Mouse (Mus musculus) mesoderm, embryonic 11.5 days (tissue): Measurements from ENCODE around the gene Gdpgp1.
A peak's percentile ranks its signal among the peaks of the same experiment; 100 is the strongest.

Experiments
- DNase-seq: peaks from one replicate; pipeline ENCODE4 v3.0.0-alpha.2; 2012; ENCODE audit warnings: low read depth, low spot score

The Gdpgp1 gene

DNA sequence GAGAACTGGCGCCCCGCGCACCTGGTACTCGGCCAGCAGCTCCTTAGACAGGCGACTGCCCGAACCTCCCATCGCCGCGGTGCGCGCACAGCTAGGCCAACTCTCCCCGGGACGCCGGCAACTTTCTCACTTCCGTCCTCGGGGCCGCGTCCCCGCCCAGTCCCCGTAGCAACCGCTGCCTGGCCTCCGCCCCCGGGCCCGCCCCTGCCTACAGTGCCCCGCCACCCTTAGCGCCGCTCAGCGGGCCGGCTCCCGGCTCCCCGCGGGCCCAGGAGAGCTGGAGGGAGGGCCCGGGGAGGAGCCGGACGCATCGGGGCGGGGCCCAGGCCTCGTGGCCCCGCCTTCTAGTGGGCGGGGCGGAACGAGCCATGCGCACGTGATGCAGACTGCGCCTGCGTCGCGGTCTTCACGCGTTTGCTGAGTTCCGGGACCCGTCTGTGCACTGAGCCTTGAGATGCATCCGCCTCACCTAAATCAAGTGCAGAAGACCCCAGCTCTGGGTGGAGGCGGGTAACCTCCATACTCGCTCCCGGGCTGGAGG is at the start of gene Gdpgp1, which contains the start of gene Cib1:
Gdpgp1 (plus strand) TSS at position 377 of the 541 bp plus-strand sequence.
Cib1 (minus strand) TSS at position 325 of the 541 bp plus-strand sequence.
- peak; percentile 99 for DNase-seq

DNA sequence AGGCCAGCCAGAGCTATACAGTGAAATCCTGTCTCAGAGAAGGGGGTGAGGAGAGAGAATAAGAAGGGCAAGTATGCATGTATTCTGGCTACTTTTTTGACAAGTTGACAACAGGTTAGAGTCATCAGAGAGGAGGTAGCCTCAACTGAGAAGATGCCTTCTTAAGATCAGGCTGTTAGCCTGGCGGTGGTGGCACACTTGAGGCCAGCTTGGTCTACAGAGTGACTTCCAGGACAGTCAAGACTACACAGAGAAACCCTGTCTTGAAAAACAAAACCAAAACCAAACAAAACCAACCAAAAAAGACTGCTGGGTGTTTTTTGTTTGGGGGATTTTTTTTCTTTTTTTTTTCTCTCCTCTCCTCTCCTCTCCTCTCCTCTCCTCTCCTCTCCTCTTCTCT is 49.2 kb upstream of the Gdpgp1 start:
- DNase-seq = no peak

DNA sequence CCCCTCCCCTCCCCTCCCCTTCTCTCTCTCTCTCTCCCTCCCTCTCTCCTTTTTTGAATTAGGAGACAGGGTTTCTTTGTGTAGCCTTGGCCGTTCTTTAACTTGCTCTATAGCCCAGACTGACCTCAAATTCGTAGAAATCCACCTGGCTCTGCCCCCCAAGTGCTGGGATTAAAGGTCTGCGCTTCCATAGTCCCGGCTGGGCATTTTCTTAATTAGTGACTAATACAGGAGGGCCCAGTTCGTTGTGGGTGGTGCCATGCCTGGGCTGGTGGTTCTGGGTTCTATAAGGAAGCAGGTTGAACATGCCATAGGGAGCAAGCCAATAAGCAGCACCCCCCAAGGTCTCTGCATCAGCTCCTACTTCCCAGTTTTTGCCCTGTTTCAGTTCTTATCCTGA is 48.7 kb upstream of the Gdpgp1 start:
- DNase-seq = no peak

DNA sequence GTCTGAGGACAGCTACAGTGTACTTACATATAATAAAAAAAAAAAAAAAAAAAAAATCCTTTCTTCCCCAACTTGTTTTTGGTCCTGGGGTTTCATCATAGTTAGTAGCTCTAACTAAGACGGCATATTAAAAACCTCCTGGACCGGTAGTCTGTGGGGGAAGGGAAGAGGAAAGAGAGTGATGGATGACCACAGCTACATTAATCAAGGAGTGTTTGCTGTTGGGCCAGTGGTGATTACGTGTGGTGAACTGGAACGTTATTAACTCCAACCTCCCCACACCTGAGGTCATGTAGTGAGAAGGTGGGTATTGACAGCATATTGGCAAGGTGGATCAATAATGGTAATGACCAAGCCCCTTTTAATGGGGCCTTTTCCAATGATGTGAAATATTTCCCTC is 48.1 kb upstream of the Gdpgp1 start:
- no peak for DNase-seq

DNA sequence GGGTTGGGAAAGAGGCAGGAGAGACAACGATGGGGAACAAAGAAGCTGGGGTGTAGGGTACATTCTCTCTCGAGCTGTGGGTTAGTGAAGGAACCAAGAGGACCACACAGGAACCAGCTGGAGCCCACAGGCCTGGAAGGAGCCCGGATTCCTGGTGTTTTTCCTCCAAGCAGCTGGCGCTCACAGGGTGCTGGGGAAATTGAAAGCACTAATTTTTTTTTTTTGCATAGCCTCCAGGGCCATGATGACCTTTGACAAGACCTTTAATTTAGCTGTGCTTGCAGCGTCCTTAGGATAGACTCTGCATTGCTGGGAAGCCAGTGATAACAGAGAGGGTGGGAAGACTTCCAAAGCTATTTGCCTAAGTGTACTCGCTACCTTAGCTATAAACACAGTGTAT is 47.7 kb upstream of the Gdpgp1 start:
- no peak for DNase-seq

DNA sequence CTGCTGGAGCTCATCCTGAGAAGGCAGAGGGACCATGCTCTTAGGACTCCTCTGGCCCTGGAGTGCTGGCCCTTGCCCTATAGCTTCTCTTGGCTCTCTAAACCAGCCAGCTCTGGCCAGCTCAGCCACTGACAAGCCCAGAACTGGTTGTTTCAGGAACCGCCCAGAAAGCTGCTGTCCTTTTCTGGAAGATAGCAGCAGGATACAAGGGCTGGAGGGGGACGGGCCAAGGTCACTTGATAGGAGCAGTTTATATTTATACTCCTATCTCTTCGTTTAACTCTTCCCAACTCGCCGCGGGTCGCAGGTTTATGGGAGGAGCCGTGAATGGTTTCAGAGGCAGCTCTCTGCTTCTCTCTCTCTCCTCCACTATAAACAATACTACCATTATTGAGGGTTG is 46.6 kb upstream of the Gdpgp1 start:
- no peak for DNase-seq

DNA sequence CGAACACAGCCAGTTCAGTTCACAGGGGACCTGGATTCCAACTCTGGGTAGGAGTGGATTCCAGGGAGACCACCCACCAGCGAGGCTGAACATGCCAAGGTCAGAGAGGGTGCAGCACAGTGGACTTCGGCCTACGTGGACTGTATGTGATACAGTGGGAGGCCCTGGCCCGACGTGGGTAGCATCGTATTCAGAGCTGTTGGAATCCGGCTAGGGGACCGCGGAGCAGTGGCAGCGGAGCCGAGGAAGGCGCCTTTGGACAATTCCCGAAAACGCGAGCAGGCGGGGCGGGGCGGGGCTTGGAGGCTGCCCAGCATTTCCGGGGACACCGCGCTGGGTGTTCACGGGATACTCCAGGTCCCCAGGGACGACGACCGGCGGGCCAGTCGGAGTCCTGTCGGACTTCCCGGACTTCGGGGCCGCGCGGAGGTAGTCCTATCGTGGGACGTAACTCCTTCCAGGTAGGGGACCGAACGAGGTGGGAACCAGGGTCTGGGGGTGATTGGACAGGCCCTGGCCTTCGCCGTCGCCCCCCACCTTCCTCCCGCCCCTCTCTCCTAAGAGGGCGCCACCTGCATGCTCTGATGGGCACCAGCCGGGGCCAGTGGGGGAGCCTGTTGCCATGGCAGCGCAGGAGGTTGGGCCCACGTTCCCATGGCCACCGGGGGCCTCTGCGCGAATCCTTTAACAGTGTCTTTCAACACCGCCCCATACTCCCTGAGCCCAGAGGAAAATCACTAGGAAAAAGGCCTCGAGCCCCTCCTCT is 46.0 kb upstream of the Gdpgp1 start, which contains the start of gene Sema4b:
Sema4b (plus strand) TSS at position 311 of the 766 bp plus-strand sequence.
- DNase-seq = peak; percentile 92

DNA sequence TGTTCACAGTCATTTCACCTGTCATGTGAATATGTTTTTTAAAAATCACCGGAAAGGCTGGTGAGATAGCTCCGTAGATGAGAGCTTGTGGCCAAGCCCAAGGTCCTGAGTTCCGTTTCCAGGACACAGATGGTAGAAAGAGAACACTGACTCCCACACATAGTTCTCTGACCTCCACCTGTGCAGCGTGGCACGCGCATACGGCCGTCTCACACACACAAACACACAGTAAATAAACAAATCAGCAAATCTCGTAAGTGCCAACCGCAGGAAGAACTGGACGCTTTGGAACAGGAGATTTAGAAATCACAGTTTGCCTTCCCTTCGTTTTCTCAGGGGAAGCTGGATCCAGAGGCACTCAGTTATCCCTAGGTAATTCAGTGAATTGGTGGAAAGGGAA is 45.2 kb upstream of the Gdpgp1 start:
- no peak for DNase-seq

DNA sequence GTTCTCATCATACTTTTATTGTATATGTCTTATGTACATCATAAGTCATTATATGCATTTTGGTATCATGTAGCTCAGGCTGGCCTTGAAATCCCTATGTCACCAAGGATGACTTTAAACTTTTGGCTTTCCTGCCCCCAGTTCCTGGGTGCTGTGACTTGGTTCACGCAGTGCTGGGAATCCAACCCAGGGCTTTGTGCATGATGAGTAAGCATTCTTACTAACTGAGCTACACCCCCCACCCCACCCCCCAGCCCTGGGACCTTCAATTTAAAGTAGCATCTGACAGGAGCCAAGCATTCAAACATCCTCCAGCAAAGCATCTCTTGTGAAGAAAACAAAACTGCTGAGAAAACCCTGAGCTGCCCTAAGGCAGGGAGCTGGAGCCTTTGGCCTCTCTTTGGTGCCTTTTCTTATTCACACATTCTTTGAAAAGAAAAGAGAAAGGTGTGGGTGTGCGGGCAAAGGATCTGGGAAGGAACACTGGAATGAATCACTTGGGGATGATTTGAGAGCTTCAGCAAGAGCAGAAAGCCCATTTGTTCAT is 44.0 kb upstream of the Gdpgp1 start:
- no peak for DNase-seq

DNA sequence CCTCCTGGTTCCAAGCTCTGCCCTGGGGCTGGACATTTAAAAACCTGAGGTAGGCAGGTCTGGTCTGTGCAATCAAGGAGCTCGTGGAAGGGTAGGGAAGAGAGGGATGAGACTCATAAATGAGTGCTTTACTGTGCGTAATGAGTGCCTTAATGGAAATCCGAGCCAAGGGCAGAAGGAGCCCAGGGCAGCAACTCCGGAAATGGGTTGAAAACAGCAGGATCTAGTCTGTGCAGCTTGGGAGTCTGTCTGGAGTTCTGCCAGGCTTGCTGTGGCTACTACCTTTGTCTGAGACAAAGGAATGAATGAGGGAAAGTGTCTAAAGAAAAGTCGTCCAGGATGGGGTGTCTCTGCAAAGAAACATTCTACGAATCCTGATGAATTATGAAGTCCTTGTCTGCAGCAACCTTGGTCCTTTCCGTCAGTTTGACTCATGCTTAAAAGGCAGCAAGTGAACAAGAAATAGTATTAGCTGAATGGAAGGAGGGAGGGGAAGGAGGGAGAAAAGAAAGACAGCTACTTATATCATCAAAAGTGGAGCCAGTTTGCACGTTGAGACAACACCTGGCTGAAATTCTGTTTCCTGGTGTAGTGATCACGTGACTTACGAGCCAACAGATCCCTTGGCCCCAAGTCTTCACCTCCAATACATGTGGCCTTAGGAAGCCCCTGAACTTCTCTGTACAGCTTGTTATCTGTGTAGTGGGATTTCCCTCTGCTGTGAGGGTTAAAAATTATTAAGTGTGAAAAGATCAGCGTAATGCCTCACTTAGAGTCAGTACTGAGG is 43.3 kb upstream of the Gdpgp1 start:
- no peak for DNase-seq

DNA sequence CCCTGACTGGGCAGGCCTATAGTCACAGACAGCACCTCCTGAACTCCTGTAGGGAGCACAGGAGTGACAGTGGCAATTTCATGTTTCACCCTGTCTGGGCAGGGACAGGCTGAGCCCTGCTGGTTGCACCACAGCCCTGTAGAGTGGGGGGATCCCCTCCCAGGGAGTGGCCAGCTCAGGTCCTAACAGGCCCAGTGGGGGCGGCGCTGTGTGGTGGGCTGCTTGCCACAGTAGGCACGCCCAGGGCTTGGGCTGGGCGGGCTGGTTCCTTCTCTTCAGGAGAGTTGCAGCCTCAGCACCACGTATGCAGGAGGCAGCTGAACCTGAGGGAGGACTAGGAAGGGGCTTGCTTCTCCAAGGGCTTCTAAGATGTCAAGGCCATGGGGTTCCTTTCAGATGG is 41.2 kb upstream of the Gdpgp1 start:
- DNase-seq = no peak

DNA sequence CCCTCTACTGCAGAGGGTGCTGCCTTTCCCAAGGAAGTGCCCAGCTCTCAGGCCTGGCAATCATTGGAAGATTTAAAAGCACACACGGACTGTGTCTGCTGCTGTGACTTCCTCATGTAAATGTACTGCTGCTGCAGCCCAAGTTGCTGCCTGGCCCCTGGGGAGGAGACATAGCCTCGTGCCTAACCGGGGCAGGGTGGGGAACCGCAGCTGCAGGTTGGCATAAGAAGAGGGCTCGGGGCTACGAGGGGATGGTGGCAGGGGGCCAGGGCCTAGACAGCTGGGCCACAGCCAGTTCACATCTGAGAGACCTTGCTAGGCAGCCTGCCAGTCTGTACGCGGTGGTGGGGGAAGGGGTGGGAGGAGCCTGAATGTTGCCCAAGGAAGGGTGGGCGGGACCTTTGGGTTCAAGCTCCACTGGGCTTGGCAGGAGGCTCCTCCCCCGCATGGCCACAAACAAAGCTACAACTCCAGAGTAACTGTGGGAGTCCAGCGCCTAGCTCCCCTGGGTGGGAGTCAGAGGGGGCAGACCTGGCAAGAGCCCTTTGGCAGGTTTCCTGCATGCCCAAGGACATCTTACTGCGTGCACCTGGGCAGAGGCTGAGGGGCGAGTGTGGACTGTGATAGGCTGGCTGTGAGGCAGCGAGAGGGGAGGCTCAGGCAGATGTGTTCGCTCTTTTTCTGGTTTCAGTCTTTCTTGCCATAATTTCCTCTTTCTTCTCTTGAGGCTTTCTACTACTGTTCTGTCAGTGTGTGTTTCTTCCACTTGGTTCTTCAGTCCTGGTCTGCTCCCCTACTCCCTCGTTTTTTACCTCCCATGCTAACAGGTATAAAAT is 40.2 kb upstream of the Gdpgp1 start:
- DNase-seq = peak; percentile 82

DNA sequence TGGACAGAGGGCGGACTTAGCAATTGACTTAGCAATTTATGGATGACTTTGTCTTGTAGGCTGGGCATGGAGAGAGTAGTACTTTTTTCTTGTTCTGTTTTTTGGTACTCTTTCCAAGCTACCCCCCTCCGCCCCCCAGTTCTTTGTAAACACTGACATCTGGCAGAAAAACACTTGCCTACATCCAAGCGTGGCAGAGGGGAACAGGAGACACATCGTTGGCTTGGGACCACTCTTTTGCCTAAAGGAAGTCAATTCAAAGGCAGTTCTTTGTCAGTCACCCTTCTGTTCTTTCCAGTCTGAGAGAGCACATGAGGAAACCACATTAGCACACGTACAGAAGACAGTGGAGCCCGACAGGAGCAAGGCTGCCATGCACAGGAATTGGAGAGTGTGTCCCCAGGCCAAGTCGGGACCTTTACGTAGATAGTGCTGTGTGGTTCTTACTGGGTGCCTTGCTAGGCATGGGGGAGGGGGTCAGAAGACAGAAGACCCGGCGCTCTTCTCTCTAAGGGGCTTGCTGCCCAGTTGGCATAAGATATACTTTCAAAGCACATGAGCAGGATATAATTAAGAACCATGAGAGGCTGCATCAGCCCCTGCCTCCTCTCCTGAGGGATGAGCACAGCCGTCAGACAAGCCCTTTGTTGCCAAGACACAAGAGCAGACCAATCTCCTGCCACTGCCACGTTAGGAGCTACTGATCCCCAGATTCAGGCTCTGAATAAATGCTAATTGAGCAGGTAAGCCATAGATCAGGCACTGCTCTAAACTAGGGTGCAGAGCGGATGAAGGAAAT is 38.5 kb upstream of the Gdpgp1 start:
- no peak for DNase-seq

DNA sequence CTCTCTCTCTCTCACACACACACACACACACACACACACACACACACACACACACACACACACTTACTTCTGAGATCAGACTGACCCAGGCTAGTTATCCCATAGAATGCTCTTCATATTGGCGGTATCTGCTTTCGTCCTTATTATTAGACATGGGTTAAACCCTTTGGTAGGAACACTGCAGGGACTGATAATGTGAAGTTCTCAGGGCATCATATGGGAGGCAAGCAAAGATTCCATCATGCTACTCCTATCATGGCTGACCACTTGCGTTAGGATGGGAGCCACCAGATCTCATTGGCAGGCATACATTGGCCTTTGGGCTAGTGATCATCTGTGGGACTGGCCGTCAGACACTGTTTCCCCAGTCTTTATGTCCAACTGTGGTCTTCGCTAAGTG is 37.5 kb upstream of the Gdpgp1 start:
- no peak for DNase-seq

DNA sequence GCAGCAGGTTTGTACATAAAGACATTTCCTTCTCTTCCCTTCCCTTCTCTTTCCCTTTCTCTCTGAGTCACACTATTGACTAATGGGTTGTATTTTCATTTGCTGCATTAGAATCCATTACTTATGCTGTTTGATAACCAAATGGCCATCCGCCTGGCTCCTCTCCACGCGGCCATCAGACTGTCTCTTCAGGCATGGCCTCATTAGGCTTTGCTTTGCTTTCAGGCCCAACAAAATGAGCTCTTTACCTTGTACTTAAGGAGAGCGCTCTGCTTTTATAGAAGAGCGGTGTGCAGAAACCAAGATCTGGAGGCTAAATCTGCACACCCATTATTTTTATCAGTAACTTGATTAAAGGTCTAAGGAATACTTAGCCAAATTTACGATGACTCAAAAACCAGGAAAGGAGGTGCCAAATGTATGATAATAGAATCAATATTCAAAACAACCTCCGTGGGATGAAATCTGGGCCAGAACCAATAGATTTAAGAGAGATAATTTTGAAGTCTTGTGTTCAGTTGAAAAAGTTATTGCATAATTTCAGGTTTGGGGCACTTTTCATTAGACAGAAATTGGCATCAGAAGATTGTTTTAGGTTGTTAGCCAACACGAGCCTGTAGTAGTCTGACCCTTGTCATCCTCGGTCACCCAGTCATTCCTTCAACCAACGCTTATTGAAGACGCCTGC is 36.9 kb upstream of the Gdpgp1 start:
- DNase-seq = no peak

DNA sequence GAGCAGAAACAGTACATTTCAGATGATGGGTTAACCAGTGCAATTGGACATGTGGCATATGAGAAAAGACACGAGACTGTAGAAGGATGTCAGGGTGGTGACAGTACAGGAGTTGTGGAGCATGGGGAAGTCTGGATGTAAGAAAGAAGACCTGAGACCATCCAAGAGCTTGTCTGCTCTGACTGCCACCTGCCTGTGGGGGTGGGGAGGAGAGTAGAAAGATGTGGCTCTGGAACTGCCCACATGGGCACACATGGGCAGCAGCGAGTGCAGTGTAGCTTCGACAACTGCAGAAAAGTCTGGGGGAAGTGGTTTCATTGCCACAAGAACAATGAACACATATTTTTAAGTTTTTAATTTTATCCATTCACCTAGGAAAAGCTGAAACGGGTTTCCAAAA is 35.3 kb upstream of the Gdpgp1 start:
- no peak for DNase-seq

DNA sequence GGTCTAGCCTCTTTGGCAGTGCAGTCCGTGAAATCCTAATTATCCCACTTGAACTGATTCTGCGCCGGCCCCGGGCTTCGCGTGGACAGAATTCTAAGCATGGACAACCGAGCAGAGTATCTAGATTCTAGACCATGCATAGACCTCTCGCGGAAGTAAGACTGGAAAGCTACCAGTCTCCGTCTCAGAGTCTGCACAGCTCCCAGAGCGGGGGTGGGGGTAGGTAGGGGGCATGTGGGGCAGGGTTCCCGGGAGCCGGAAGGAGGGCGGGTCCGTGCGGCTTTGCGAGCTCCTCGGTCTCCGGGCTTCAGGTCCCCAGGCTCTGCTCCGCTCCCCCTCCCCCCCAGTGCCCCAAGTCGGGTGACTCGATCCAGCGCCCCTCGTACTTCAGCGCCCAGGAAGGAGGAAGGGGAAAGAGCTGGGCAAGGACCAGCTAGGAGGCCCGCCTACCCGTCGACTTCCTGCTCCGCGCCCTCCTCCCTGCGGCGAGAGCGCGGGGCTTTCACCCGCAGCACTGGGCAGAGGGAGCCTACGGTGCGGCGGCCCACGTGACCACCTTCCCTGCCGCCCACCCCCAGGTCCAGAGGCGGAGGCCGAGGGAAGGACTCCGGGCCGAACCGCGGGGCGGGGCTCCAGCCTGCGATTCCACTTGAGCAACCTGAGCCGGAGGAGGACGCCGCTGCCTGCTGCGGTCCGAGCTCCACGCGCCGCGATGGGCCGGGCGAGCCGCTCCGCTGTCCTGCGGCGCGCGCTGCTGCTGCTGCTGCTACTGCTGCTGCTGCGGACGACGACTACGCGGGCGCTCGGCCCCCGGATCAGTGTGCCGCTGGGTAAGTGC is 34.5 kb upstream of the Gdpgp1 start:
- peak; percentile 93 for DNase-seq

DNA sequence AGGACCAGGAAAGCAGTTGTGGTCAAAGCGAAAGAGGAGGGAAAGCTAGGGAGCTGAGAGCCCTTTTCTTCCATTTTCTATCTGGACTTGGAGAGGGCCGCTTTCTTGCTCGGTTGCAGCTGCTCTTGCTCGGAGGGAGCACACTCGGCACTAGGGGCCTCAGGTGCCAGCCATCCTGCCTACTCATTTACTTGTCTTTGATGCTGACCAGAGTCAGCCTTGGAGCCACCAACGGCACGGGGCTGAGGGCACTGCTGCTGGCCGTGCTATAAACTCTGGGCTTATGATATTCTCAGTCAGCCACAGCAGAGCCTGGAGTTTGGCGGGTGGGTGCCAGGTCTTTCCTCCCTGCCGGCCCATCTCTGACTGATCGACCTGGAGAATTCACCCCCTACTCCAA is 33.8 kb upstream of the Gdpgp1 start:
- no peak for DNase-seq

DNA sequence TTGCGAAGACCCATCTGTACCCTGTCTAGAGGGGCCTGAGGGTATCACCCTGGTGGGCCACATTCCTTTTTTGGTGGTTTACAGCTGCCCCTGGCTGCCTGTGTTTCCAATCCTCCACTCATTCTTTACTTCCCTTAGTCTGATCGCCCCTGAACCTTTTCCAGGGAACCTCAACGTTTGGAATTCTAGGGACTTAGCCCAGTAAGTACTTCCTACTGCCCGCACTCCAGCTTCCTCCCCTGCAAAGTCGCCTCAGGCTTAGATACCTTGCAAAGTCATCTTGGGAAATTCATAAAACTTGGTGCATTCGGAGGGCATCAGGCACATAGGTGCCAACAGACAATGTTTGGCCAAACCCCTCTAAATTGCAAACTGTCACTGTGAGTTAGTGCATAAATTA is 33.4 kb upstream of the Gdpgp1 start:
- DNase-seq = no peak
